Mouse (Mus musculus) MEL (cell line): ENCODE measurements around the gene H2-M10.5. TPM values are rescaled to one million over a fixed set of nuclear protein-coding genes. Genes with fewer than 3 reads are reported as not detected.
"Not testable (repeated sequence)": the region's sequence is repeated elsewhere in the genome, so short reads cannot be mapped to it uniquely, and the experiment has no call there.

Experiments used
- DNase-seq: peaks from one replicate; pipeline ENCODE4 v3.0.0; 2011; ENCODE audit warnings: low read depth, low spot score
- H3K27ac ChIP-seq: 2 replicates; pipeline ENCODE4 v1.5.1; 2012; ENCODE audit warnings: low read depth, mild to moderate bottlenecking, control low read depth, low read length, moderate library complexity; ENCODE audit not compliant: control insufficient read depth
- H3K27me3 ChIP-seq, 2 experiments: fragments of 150-350 bp in 1 of 2; sonication (generic) in 1 of 2; 2 replicates each; pipeline ENCODE4 v1.6.1; 2012; ENCODE audit warnings: low read length in 2 of 2, mild to moderate bottlenecking in 2 of 2, improper control_type of control experiment in 1 of 2, moderate library complexity in 1 of 2; ENCODE audit not compliant: insufficient read depth in 2 of 2, control insufficient read depth in 1 of 2
- H3K36me3 ChIP-seq, 2 experiments: 2 replicates each; pipeline ENCODE4 v1.6.1; 2012 to 2014; ENCODE audit warnings: low read length in 2 of 2, improper control_type of control experiment in 1 of 2, inconsistent platforms in 1 of 2, mild to moderate bottlenecking in 1 of 2; ENCODE audit not compliant: insufficient read depth in 2 of 2, control insufficient read depth in 1 of 2
- H3K4me1 ChIP-seq, 2 experiments: fragments of 150-350 bp in 1 of 2; sonication (generic) in 1 of 2; 2 replicates each; pipeline ENCODE4 v1.6.1; 2012; ENCODE audit warnings: low read length in 2 of 2, improper control_type of control experiment in 1 of 2, mild to moderate bottlenecking in 1 of 2; ENCODE audit not compliant: insufficient read depth in 2 of 2, control insufficient read depth in 1 of 2
- H3K4me3 ChIP-seq, 2 experiments: fragments of 150-350 bp in 1 of 2; sonication (generic) in 1 of 2; 2 replicates each; pipeline ENCODE4 v1.5.1; 2012; ENCODE audit warnings: low read depth in 2 of 2, low read length in 2 of 2, mild to moderate bottlenecking in 2 of 2, moderate library complexity in 2 of 2, control low read depth in 1 of 2, improper control_type of control experiment in 1 of 2; ENCODE audit not compliant: control insufficient read depth in 1 of 2, insufficient read depth in 1 of 2
- H3K79me2 ChIP-seq: 2 replicates; pipeline ENCODE4 v1.6.1; 2012; ENCODE audit warnings: mild to moderate bottlenecking, low read length, moderate library complexity; ENCODE audit not compliant: control insufficient read depth, poor library complexity, insufficient read depth
- H3K9ac ChIP-seq: 2 replicates; pipeline ENCODE4 v1.6.1; 2012; ENCODE audit warnings: low read depth, mild to moderate bottlenecking, control low read depth, low read length, moderate library complexity; ENCODE audit not compliant: control insufficient read depth, poor library complexity, severe bottlenecking
- H3K9me3 ChIP-seq: fragments of 150-350 bp; sonication (generic); replicated peaks from 2 replicates; pipeline ENCODE4 v1.6.1; 2012; ENCODE audit warnings: mild to moderate bottlenecking, low read length, improper control_type of control experiment, moderate library complexity; ENCODE audit not compliant: insufficient read depth
- CHD1 ChIP-seq: IDR thresholded peaks from 2 replicates; pipeline ENCODE4 v1.6.1; 2012; ENCODE audit warnings: low read depth, mild to moderate bottlenecking, inconsistent platforms, low read length, improper control_type of control experiment
- CTCF ChIP-seq, 3 experiments: IDR thresholded peaks in 2 of 3; conservative IDR thresholded peaks in 1 of 3; 2 replicates each; pipeline ENCODE4 v1.5.1; 2011 to 2012; ENCODE audit warnings: low read length in 3 of 3, low read depth in 2 of 3, mild to moderate bottlenecking in 2 of 3, improper control_type of control experiment in 1 of 3, inconsistent platforms in 1 of 3, mixed read lengths in 1 of 3, moderate library complexity in 1 of 3; ENCODE audit not compliant: control insufficient read depth in 1 of 3, insufficient read depth in 1 of 3, poor library complexity in 1 of 3, severe bottlenecking in 1 of 3
- E2F4 ChIP-seq: IDR thresholded peaks from 2 replicates; pipeline ENCODE4 v1.6.1; 2011; ENCODE audit warnings: low read depth, low read length, improper control_type of control experiment, borderline replicate concordance
- GATA1 ChIP-seq: IDR thresholded peaks from 2 replicates; pipeline ENCODE4 v1.6.1; 2011; ENCODE audit warnings: low read depth, low read length, improper control_type of control experiment
- MAFK ChIP-seq: IDR thresholded peaks from 2 replicates; pipeline ENCODE4 v1.6.1; 2011; ENCODE audit warnings: low read depth, mild to moderate bottlenecking, low read length, improper control_type of control experiment, borderline replicate concordance
- MAX ChIP-seq: IDR thresholded peaks from 2 replicates; pipeline ENCODE4 v1.6.1; 2011; ENCODE audit warnings: low read length, improper control_type of control experiment
- MYB ChIP-seq: IDR thresholded peaks from 2 replicates; pipeline ENCODE4 v1.6.1; 2011; ENCODE audit warnings: mild to moderate bottlenecking, low read depth, low read length, improper control_type of control experiment
- POLR2A ChIP-seq, 2 experiments: IDR thresholded peaks; 2 replicates each; pipeline ENCODE4 v1.6.1; 2011 to 2012; ENCODE audit warnings: low read length in 2 of 2, mild to moderate bottlenecking in 2 of 2, control low read depth in 1 of 2, improper control_type of control experiment in 1 of 2, low read depth in 1 of 2, moderate library complexity in 1 of 2; ENCODE audit not compliant: control insufficient read depth in 1 of 2, insufficient read depth in 1 of 2, poor library complexity in 1 of 2
- POLR2AphosphoS2 ChIP-seq: IDR thresholded peaks from 2 replicates; pipeline ENCODE4 v1.6.1; 2011; ENCODE audit warnings: low read length, improper control_type of control experiment
- RAD21 ChIP-seq: IDR thresholded peaks from 2 replicates; pipeline ENCODE4 v1.6.1; 2011; ENCODE audit warnings: mild to moderate bottlenecking, low read depth, low read length, improper control_type of control experiment
- SIN3A ChIP-seq: IDR thresholded peaks from 2 replicates; pipeline ENCODE4 v1.6.1; 2012; ENCODE audit warnings: low read length, improper control_type of control experiment, inconsistent platforms
- SMC3 ChIP-seq: IDR thresholded peaks from 2 replicates; pipeline ENCODE4 v1.6.1; 2011; ENCODE audit warnings: low read depth, low read length, improper control_type of control experiment
- TAL1 ChIP-seq: IDR thresholded peaks from 2 replicates; pipeline ENCODE4 v1.6.1; 2012; ENCODE audit warnings: mild to moderate bottlenecking, inconsistent platforms, low read length, moderate library complexity, mixed read lengths
- UBTF ChIP-seq: IDR thresholded peaks from 2 replicates; pipeline ENCODE4 v1.6.1; 2012; ENCODE audit warnings: low read depth, mild to moderate bottlenecking, inconsistent platforms, low read length, improper control_type of control experiment, moderate library complexity, borderline replicate concordance; ENCODE audit not compliant: insufficient read depth
- USF2 ChIP-seq, 2 experiments: IDR thresholded peaks; 2 replicates each; pipeline ENCODE4 v1.6.1; 2011 to 2012; ENCODE audit warnings: improper control_type of control experiment in 2 of 2, low read length in 2 of 2, borderline replicate concordance in 1 of 2, inconsistent platforms in 1 of 2, low read depth in 1 of 2, mild to moderate bottlenecking in 1 of 2; ENCODE audit not compliant: insufficient read depth in 1 of 2
- ZC3H11A ChIP-seq: IDR thresholded peaks from 2 replicates; pipeline ENCODE4 v1.6.1; 2012; ENCODE audit warnings: low read depth, mild to moderate bottlenecking, inconsistent platforms, low read length, improper control_type of control experiment
- ZNF384 ChIP-seq: IDR thresholded peaks from 2 replicates; pipeline ENCODE4 v1.6.1; 2012; ENCODE audit warnings: low read depth, mild to moderate bottlenecking, inconsistent platforms, low read length, improper control_type of control experiment
- polyA plus RNA-seq, 2 experiments: library from polyadenylated mRNA; stranded (reverse) in 1 of 2; unstranded in 1 of 2; fragments of >175 nt in 1 of 2; fragments of >200 nt in 1 of 2; gene quantifications; 2 replicates each; pipeline versions ENCODE4 v1.2.1 to v1.2.4; 2012; ENCODE audit warnings: low replicate concordance in 2 of 2, low read depth in 1 of 2; ENCODE audit not compliant: insufficient read length in 2 of 2, insufficient read depth in 1 of 2, missing spikeins in 1 of 2
- total RNA-seq: library from RNA; depleted of rRNA; stranded (reverse); fragments of 300-350 nt; gene quantifications from 2 replicates; pipeline ENCODE4 v1.2.3, GENCODE M21; 2012

The H2-M10.5 gene
- total and polyA plus RNA-seq, 3 experiments, result not detected

- no peaks in the 10 kb centered on the region for H3K9me3 ChIP-seq
- DNase-seq, result no peak
- H3K79me2 ChIP-seq, result no peaks in the 10 kb centered on the region
- TF ChIP-seq CHD1 (no peak), GATA1 (no peak), MYB (no peak), SMC3 (no peak), TAL1 (no peak), ZNF384 (no peak), ZC3H11A (no peak), UBTF (no peak), E2F4 (no peak), MAX (no peak), USF2 (IDR thresholded peaks at IDR 0.05; ENCODE audit: borderline replicate concordance in 1 of 2, insufficient read depth in 1 of 2, low read depth in 1 of 2, low read length in 2 of 2) (no peak), CTCF (IDR thresholded peaks at IDR 0.05 in 2 of 3, conservative IDR thresholded peaks at IDR 0.05 in 1 of 3; ENCODE audit: control insufficient read depth in 1 of 3, insufficient read depth in 1 of 3, low read depth in 2 of 3, low read length in 3 of 3, poor library complexity in 1 of 3, severe bottlenecking in 1 of 3) (no peak), MAFK (no peak), SIN3A (no peak), POLR2A (IDR thresholded peaks at IDR 0.05; ENCODE audit: control insufficient read depth in 1 of 2, insufficient read depth in 1 of 2, low read depth in 1 of 2, low read length in 2 of 2, poor library complexity in 1 of 2) (no peak), POLR2AphosphoS2 (no peak)
- no peak overlapping the region for H3K4me3 ChIP-seq
- H3K9ac ChIP-seq, result no peak overlapping the region
- no peaks in the 10 kb centered on the region for H3K4me1 ChIP-seq
- H3K27me3 ChIP-seq, result no peaks in the 10 kb centered on the region
- H3K27ac ChIP-seq, result no peak overlapping the region
- no peaks in the 10 kb centered on the region for H3K36me3 ChIP-seq
These were observed 8.9 kb upstream of the H2-M10.5 start for GRCm38 (mm10) chr17:36763816-36764215.

DNA sequence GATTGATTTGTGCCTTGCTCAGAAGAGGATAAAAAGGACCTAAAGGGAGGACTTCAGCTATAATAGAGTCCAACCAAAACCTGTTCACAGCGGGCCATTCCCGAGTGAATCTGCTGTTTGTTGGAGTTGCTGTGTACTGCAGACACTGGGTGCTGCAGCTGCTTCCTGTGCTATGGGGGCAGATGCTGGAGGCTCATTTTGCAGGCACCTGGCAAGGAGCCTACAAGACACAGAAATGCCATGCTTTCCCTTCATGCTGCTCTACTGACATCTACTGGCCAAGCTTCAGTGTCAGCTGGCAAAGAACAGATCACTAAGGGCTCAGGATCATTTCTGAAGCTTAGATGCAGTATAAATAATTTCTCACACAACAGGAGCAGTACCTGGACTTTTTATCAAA is 8.5 kb upstream of the H2-M10.5 start:
- not testable (repeated sequence) for H3K36me3 ChIP-seq, H3K9me3 ChIP-seq, H3K9ac ChIP-seq, H3K27me3 ChIP-seq, H3K4me3 ChIP-seq, H3K79me2 ChIP-seq, H3K4me1 ChIP-seq, H3K27ac ChIP-seq
- DNase-seq, result peak; percentile 9
- TF ChIP-seq RAD21 (peak; percentile 11), CTCF (IDR thresholded peaks at IDR 0.05 in 2 of 3, conservative IDR thresholded peaks at IDR 0.05 in 1 of 3; ENCODE audit: control insufficient read depth in 1 of 3, insufficient read depth in 1 of 3, low read depth in 2 of 3, low read length in 3 of 3, poor library complexity in 1 of 3, severe bottlenecking in 1 of 3) (peak in 1 of 3 experiments; percentile 12; a peak in 1 of 6 replicates)

GRCm38 (mm10) chr17:36765403-36765802 is 7.3 kb upstream of the H2-M10.5 start:
- H3K9ac ChIP-seq, H3K79me2 ChIP-seq, DNase-seq, H3K4me3 ChIP-seq, H3K9me3 ChIP-seq, H3K27me3 ChIP-seq, H3K36me3 ChIP-seq, H3K27ac ChIP-seq, H3K4me1 ChIP-seq: not testable (repeated sequence)
